Mouse (Mus musculus) lung, adult 2 months (tissue): ENCODE results near the gene Ide. TPM values are rescaled to one million over a fixed set of nuclear protein-coding genes. Genes with fewer than 3 reads are reported as not detected.

Source experiments
- DNase-seq: peaks from one replicate; pipeline ENCODE4 v3.0.0; 2022
- H3K4me1 ChIP-seq: fragments of 200-500 bp; 2 replicates; pipeline ENCODE4 v1.6.1; 2011; ENCODE audit warnings: low read length; ENCODE audit not compliant: control insufficient read depth, insufficient read depth
- H3K4me3 ChIP-seq: fragments of 200-500 bp; replicated peaks from 2 replicates; pipeline ENCODE3; 2011; ENCODE audit warnings: low read depth, mild to moderate bottlenecking, control low read depth, low read length; ENCODE audit errors: extremely low read depth
- CTCF ChIP-seq: fragments of 200-500 bp; IDR thresholded peaks from 2 replicates; pipeline ENCODE4 v1.5.1; 2011; ENCODE audit warnings: mild to moderate bottlenecking, low read length, control low read depth; ENCODE audit not compliant: insufficient read depth
- POLR2A ChIP-seq: fragments of 200-500 bp; IDR thresholded peaks from 2 replicates; pipeline ENCODE4 v1.6.1; 2011; ENCODE audit warnings: low read depth, mild to moderate bottlenecking, control low read depth, low read length, borderline replicate concordance; ENCODE audit errors: extremely low read depth
- WGBS: fragments of 180-500 bp; shearing (Covaris S2); methylation state at CpG from one replicate; pipeline ENCODE4 v1.1.7; 2018; 5-methylcytosine and 5-hydroxymethylcytosine counted together
- polyA plus RNA-seq: library from polyadenylated mRNA; depleted of rRNA; stranded (reverse); fragments of >200 nt; gene quantifications from 2 replicates; pipeline ENCODE4 v1.2.3, GENCODE M21; 2012

Ide gene
- polyA plus RNA-seq, 1 experiment, result 34.9 TPM

- 87% methylated on average over 9 of the region's 9 CpGs for WGBS
- no peak for DNase-seq
- no peak for TF ChIP-seq POLR2A
- no peak for TF ChIP-seq CTCF
- Histone ChIP-seq H3K4me1 (no peaks in the 10 kb centered on the region), H3K4me3 (no peak overlapping the region)
Measured at GRCm38 (mm10) chr19:37255321-37255720, 82.3 kb downstream of the Ide start.

- Histone ChIP-seq H3K4me3 (no peak overlapping the region), H3K4me1 (no peaks in the 10 kb centered on the region)
- DNase-seq, result no peak
- 53% methylated on average over 6 of the region's 6 CpGs for WGBS
- TF ChIP-seq POLR2A, result no peak
- TF ChIP-seq CTCF, result no peak
Measured at GRCm38 (mm10) chr19:37252104-37252503, 85.5 kb downstream of the Ide start.

DNA sequence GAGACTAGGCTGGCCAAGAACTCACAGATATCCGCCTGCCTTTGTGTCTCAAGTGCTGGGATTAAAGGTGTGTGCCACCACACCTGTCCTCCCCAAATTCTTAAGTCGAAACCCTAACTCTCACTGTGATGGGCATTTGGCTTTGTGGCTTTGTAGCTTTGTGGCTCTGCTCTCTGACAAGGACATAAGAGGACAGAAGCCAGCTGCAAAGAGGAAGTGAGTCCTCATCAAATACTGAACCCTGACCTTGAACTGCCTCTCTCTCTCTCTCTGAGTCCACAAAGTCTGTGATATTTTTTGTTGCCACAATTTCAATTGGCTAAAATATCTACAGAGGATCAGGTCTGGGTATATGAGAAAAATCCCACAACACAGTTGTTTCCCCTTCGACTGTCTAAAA, 89.5 kb downstream of the Ide start:
- TF ChIP-seq POLR2A (no peak), CTCF (no peak)
- Histone ChIP-seq H3K4me1 (no peaks in the 10 kb centered on the region), H3K4me3 (no peak overlapping the region)
- 60% methylated on average over 3 of the region's 3 CpGs for WGBS
- no peak for DNase-seq

- no peak for TF ChIP-seq POLR2A
- no peak for TF ChIP-seq CTCF
- Histone ChIP-seq H3K4me1 (no peaks in the 10 kb centered on the region), H3K4me3 (no peak overlapping the region)
- DNase-seq, result no peak
- WGBS, result 29% methylated on average over 3 of the region's 3 CpGs
Measured at GRCm38 (mm10) chr19:37246859-37247258, 90.8 kb downstream of the Ide start.

- Histone ChIP-seq H3K4me3 (no peak overlapping the region), H3K4me1 (no peaks in the 10 kb centered on the region)
- 25% methylated on average over 2 of the region's 2 CpGs for WGBS
- TF ChIP-seq CTCF (no peak), POLR2A (no peak)
- no peak for DNase-seq
Measured at GRCm38 (mm10) chr19:37242707-37243106, 94.9 kb downstream of the Ide start.

DNA sequence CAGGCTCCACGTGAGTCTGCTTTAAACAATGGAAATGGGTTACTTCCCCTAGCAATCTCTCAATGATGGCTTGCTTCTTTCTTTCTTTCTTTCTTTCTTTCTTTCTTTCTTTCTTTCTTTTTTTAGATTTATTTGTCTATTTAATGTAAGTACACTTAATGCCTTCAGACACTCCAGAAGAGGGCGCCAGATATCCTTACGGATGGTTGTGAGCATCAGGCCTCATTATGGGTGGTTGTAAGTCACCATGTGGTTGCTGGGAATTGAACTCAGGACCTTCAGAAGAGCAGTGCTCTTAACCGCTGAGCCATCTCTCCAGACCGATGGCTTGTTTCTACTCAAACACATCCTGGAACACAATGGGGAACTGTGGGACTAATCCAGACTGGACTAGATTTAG, 96.5 kb downstream of the Ide start:
- Histone ChIP-seq H3K4me1 (no peaks in the 10 kb centered on the region), H3K4me3 (no peak overlapping the region)
- WGBS, result 70% methylated on average over 5 of the region's 5 CpGs
- no peak for TF ChIP-seq POLR2A
- TF ChIP-seq CTCF, result no peak
- DNase-seq, result no peak

DNA sequence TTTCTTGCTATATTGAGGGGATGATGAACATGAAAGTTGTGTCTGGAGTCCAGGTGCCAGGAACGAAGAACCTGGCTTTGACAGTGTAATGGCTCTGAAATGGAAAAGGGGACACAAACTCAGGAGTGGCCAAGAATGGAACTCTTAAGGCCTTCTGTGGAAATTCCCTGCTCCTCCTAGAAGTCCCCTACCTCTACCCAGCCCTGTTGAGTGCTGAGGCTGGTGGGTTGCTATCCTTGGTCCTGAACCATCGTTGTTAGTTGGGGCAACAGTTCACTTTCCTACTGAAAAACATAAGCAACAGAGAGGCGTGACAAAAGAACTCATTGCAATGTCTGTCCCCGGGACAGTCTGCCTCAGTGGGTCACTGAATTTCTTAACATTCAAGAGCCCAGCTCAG, 98.6 kb downstream of the Ide start:
- DNase-seq, result no peak
- no peak overlapping the region for H3K4me3 ChIP-seq
- peaks cover under 1% of the 10 kb centered on the region; the same call in 1 of the 2 replicates for H3K4me1 ChIP-seq
- TF ChIP-seq POLR2A, result no peak
- no peak for TF ChIP-seq CTCF
- WGBS, result 21% methylated on average over 4 of the region's 4 CpGs

DNA sequence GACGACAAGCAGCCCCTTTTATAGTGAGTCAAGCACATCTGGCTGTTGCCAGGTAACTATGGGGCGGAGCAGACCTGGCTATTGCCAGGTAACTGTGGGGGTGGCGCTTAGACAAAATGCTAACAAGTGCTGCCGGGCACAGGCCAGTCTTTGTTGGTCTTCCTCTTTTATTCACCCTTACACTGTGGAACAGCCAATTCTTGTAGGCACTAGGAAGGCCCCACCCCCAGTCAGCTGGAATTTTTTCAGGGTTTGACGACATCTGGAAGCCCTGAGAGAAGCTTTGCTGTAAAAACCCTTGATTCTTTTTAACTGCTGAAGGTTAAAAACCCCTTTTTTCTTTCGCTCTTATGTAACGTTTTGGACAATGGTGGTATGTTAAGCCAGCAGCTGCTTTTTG, 99.0 kb downstream of the Ide start:
- DNase-seq, result no peak
- Histone ChIP-seq H3K4me1 (peaks cover 5% of the 10 kb centered on the region; the same call in 1 of the 2 replicates), H3K4me3 (no peak overlapping the region)
- no peak for TF ChIP-seq POLR2A
- no peak for TF ChIP-seq CTCF
- WGBS, result 21% methylated on average over 7 of the region's 7 CpGs

DNA sequence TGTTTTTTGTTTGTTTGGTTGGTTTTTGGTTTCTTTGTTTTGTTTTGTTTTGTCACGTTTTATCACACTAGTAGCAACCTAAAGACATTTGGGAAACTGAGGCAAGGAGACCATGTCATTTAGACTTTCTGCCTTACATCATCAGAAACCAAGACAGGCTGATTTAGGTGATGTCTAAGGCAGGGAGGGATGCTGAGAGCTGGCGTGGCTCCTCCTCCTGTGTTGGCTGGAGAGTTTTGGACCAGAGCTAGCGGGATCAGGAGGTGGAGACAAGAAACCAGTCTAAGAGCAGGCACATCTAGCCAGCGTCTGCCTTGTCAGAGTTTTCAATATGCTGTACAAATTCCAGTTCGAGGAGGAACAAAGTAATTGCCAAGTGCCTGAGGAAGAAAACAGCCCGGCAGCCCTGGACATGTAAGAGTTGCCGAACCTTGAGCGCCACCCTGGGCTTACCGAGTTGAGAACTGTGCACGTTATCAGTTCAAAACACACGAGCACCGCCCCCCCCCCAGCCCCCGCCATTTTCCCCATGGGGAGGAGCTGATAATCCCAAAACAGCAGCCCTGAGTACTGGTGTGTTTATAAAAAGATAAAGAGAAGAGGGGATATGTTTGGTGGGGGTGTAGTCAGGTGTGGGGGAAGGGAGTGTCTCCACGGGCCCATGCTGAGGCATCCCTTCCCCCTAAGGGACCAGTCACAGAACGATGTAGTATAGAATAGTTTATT, 99.8 kb downstream of the Ide start:
- 7% methylated on average over 15 of the region's 15 CpGs for WGBS
- DNase-seq, result no peak
- no peak for TF ChIP-seq POLR2A
- TF ChIP-seq CTCF, result no peak
- no peak overlapping the region for H3K4me3 ChIP-seq
- peaks cover 7% of the 10 kb centered on the region; the same call in 1 of the 2 replicates for H3K4me1 ChIP-seq

- TF ChIP-seq CTCF (no peak), POLR2A (no peak)
- DNase-seq, result no peak
- Histone ChIP-seq H3K4me3 (no peak overlapping the region), H3K4me1 (peaks cover 7% of the 10 kb centered on the region; the same call in 1 of the 2 replicates)
- WGBS, result 59% methylated on average over 5 of the region's 5 CpGs
Measured at GRCm38 (mm10) chr19:37237306-37237705, 100.3 kb downstream of the Ide start.
